Comparison of ENCODE assay signal across 15 mouse cellular contexts in the genomic region with DNA sequence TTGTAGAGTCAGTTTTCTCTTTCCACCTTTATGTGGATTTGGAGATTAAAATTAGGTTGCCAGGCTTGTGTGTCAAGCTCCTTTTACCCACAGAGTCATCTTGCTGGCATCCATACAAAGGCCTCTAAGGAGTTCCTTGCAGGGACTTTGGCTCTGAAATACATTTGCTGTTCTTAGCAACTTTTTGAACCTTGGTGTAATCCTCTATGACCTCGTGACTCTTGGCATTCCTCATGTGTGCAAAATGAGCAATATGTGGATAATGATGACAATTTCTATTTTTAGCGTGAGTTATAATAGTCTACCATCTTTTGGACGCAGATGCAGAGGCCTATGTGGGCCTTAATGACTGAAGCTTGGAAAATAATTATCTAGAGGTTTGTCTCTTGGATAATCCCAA.
"Had no signal": no experiment of that assay in that cellular context is flagged by ENCODE, and none has a peak within 500 bp of the region (broad histone marks: within the 10 kb centered on the region; RNA-seq: fewer than 3 reads in every experiment).

No protein-coding gene starts in this region.

- H3K4me3 ChIP-seq: layer of hippocampus, adult 2 months; limb, embryonic 10.5 days; limb, embryonic 13.5 days; liver, embryonic 12.5 days; liver, embryonic 15.5 days; lung, embryonic 15.5 days; stomach, embryonic 15.5 days had no signal

- H3K27ac ChIP-seq: layer of hippocampus, adult 2 months; limb, embryonic 10.5 days; limb, embryonic 13.5 days; liver, embryonic 12.5 days; liver, embryonic 15.5 days; lung, embryonic 15.5 days; stomach, embryonic 15.5 days had no signal

- DNase-seq: kidney, adult 11 months; layer of hippocampus, adult 9-11 months; liver; lung, adult 18-20 months; lung, postnatal 14 days; lung, postnatal 4 days; midbrain, embryonic 14.5 days; thymus, postnatal 25 days had no signal
